Mouse (Mus musculus): ENCODE measurements around the gene Olfr196. TPM values are rescaled to one million over a fixed set of nuclear protein-coding genes. Genes with fewer than 3 reads are reported as not detected.
"Not testable (repeated sequence)": the region's sequence is repeated elsewhere in the genome, so short reads cannot be mapped to it uniquely, and the experiment has no call there.

Olfr196 gene
- total RNA-seq (2021), result not detected
- long read RNA-seq, experiment 1, result 0 reads
- long read RNA-seq, experiment 2, result 0 reads

- no peak for DNase-seq
These were observed at the start of gene Olfr196 for GRCm38 (mm10) chr16:59170354-59170753. Gene Olfr196, minus strand, starts transcription at chr16:59170454.

- DNase-seq, result not testable (repeated sequence)
These were observed 49.4 kb upstream of the Olfr196 start, which contains the start of gene Olfr199 for GRCm38 (mm10) chr16:59219667-59220066. Gene Olfr199, minus strand, starts transcription at chr16:59219767.

- DNase-seq, result not testable (repeated sequence)
These were observed 47.6 kb upstream of the Olfr196 start for GRCm38 (mm10) chr16:59217861-59218260.

GRCm38 (mm10) chr16:59203433-59203832, 33.2 kb upstream of the Olfr196 start, which contains the start of gene Olfr198:
Gene Olfr198, minus strand, starts transcription at chr16:59203533.
- not testable (repeated sequence) for DNase-seq

- DNase-seq, result no peak
These were observed 18.3 kb downstream of the Olfr196 start for GRCm38 (mm10) chr16:59151996-59152395.

- DNase-seq, result no peak
These were observed 23.5 kb downstream of the Olfr196 start, which contains the start of gene Olfr195 for GRCm38 (mm10) chr16:59146746-59147145. Gene Olfr195, plus strand, starts transcription at chr16:59147046.

GRCm38 (mm10) chr16:59141105-59141504, 29.1 kb downstream of the Olfr196 start:
- no peak for DNase-seq

GRCm38 (mm10) chr16:59130740-59131139, 39.5 kb downstream of the Olfr196 start:
- no peak for DNase-seq

GRCm38 (mm10) chr16:59120969-59121368, 49.3 kb downstream of the Olfr196 start, which contains the start of gene Olfr194:
Gene Olfr194, minus strand, starts transcription at chr16:59121069.
- no peak for DNase-seq

Other genes starting within 250 kb of the Olfr196 start
- not detected for gene Olfr181, start 241.7 kb downstream of the Olfr196 start, total RNA-seq (2021)
- gene Olfr180, start 241.1 kb downstream of the Olfr196 start, total RNA-seq (2021), result not detected
- gene Olfr183, start 175.1 kb downstream of the Olfr196 start, total RNA-seq (2021), result not detected
- gene Olfr186, start 140.2 kb downstream of the Olfr196 start, total RNA-seq (2021), result not detected
- not detected for gene Olfr187, start 130.7 kb downstream of the Olfr196 start, total RNA-seq (2021)
- gene Olfr190, start 92.4 kb downstream of the Olfr196 start, total RNA-seq (2021), result not detected
- gene Olfr191, start 80.6 kb downstream of the Olfr196 start, total RNA-seq (2021), result not detected
- gene Olfr193, start 58.6 kb downstream of the Olfr196 start, total RNA-seq (2021), result not detected
- not detected for gene Olfr194, start 49.4 kb downstream of the Olfr196 start, total RNA-seq (2021)
- not detected for gene Olfr195, start 23.4 kb downstream of the Olfr196 start, total RNA-seq (2021)
- not detected for gene Olfr198, start 33.1 kb upstream of the Olfr196 start, total RNA-seq (2021)
- gene Olfr199, start 49.3 kb upstream of the Olfr196 start, total RNA-seq (2021), result not detected
- gene Olfr201, start 102.2 kb upstream of the Olfr196 start, total RNA-seq (2021), result not detected
- gene Olfr202, start 116.3 kb upstream of the Olfr196 start, total RNA-seq (2021), result not detected
- not detected for gene Olfr203, start 128.4 kb upstream of the Olfr196 start, total RNA-seq (2021)
- gene Olfr204, start 147.8 kb upstream of the Olfr196 start, total RNA-seq (2021), result not detected
- gene Olfr205, start 160.7 kb upstream of the Olfr196 start, total RNA-seq (2021), result not detected
- gene Olfr206, start 178.8 kb upstream of the Olfr196 start, total RNA-seq (2021), result not detected
- gene Olfr209, start 193.5 kb upstream of the Olfr196 start, total RNA-seq (2021), result not detected
- gene Gabrr3, start 236.9 kb upstream of the Olfr196 start, total RNA-seq (2021), result not detected